ENCODE assay signal across 8 mouse cellular contexts in the genomic region with DNA sequence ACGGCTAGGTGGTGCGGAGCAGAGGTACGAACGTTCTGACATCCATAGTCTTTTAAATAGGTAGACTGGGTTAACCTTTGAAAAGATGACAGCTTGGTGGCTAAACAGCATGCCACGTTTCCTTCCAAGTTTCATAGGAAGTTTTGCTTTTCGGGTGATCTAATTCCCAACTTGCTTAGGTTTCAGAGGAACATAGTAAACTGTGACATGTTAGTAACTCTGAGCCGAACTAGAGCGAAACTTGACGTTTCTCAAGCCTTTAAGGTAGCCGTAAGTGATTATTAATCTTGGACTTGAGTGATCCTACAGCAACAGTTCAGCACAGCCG. TPM values are rescaled to one million over a fixed set of nuclear protein-coding genes. Genes with fewer than 3 reads are reported as not detected.
A peak's percentile ranks its signal among the peaks of the same experiment; 100 is the strongest.
DNase-seq lines count a peak whose midpoint lies in the region; ATAC-seq lines count a peak whose summit lies in the region.

No protein-coding gene starts in this region.

- no peaks in the 10 kb centered on the region; the same call in 1 of the 2 replicates for H3K36me3 ChIP-seq in kidney, embryonic 15.5 days
- peaks cover 18% of the 10 kb centered on the region for H3K36me3 ChIP-seq in hindbrain, embryonic 14.5 days (replicated peaks; ENCODE audit: control insufficient read depth, insufficient read depth)
- 0 out of 2 replicates have a peak, but pooled peaks cover 4% of the 10 kb centered on the region for H3K36me3 ChIP-seq in midbrain, embryonic 15.5 days (replicated peaks)

- H3K27ac ChIP-seq in kidney, embryonic 15.5 days = peak overlapping the region; percentile 97
- peak overlapping the region; percentile 92 for H3K27ac ChIP-seq in brown adipose tissue, adult 24 weeks (replicated peaks; ENCODE audit: low read depth, low read length)
- peak overlapping the region; percentile 86; the same call in 1 of the 2 replicates for H3K27ac ChIP-seq in hindbrain, embryonic 14.5 days
- peak overlapping the region; percentile 94 for H3K27ac ChIP-seq in midbrain, embryonic 15.5 days

- ATAC-seq in kidney, embryonic 15.5 days (replicated peaks; ENCODE audit: low FRiP score) = no peak
- no peak for ATAC-seq in hindbrain, embryonic 14.5 days (ENCODE audit: low FRiP score)
- no peak for ATAC-seq in midbrain, embryonic 15.5 days (replicated peaks)
- no peak for ATAC-seq in monocyte, adult 5-6 weeks (replicated peaks; ENCODE audit: insufficient number of reproducible peaks, low FRiP score, low TSS enrichment, poor library complexity, severe bottlenecking)

- H3K9me3 ChIP-seq in kidney, embryonic 15.5 days (replicated peaks) = no peaks in the 10 kb centered on the region
- H3K9me3 ChIP-seq in hindbrain, embryonic 14.5 days (ENCODE audit: control insufficient read depth, low read length) = no peaks in the 10 kb centered on the region
- no peaks in the 10 kb centered on the region for H3K9me3 ChIP-seq in midbrain, embryonic 15.5 days

- no peaks in the 10 kb centered on the region for H3K27me3 ChIP-seq in kidney, embryonic 15.5 days
- no peaks in the 10 kb centered on the region for H3K27me3 ChIP-seq in hindbrain, embryonic 14.5 days (ENCODE audit: control insufficient read depth, insufficient read depth, low read length)
- no peaks in the 10 kb centered on the region for H3K27me3 ChIP-seq in midbrain, embryonic 15.5 days (replicated peaks)

- H3K4me1 ChIP-seq in kidney, embryonic 15.5 days = peaks cover 14% of the 10 kb centered on the region
- H3K4me1 ChIP-seq in brown adipose tissue, adult 24 weeks (ENCODE audit: control insufficient read depth, insufficient read depth, insufficient read length, low read length) = peaks cover 6% of the 10 kb centered on the region; the same call in 1 of the 2 replicates
- peaks cover 25% of the 10 kb centered on the region for H3K4me1 ChIP-seq in hindbrain, embryonic 14.5 days (replicated peaks; ENCODE audit: control insufficient read depth, insufficient read depth, low read length)
- H3K4me1 ChIP-seq in midbrain, embryonic 15.5 days = peaks cover 33% of the 10 kb centered on the region

- H3K4me2 ChIP-seq in kidney, embryonic 15.5 days = peak overlapping the region; percentile 80
- H3K4me2 ChIP-seq in hindbrain, embryonic 14.5 days (replicated peaks) = peak overlapping the region; percentile 57
- peak overlapping the region; percentile 64 for H3K4me2 ChIP-seq in midbrain, embryonic 15.5 days

- peak overlapping the region; percentile 77 for H3K9ac ChIP-seq in kidney, embryonic 15.5 days
- peak overlapping the region; percentile 97 for H3K9ac ChIP-seq in hindbrain, embryonic 14.5 days
- H3K9ac ChIP-seq in midbrain, embryonic 15.5 days = peak overlapping the region; percentile 95

- 2% methylated on average over 11 of the region's 11 CpGs for WGBS in kidney, embryonic 15.5 days
- 5% methylated on average over 11 of the region's 11 CpGs for WGBS in hindbrain, embryonic 14.5 days
- 7% methylated on average over 11 of the region's 11 CpGs for WGBS in midbrain, embryonic 15.5 days

- H3K4me3 ChIP-seq in kidney, embryonic 15.5 days (replicated peaks) = peak overlapping the region; percentile 90
- H3K4me3 ChIP-seq in brown adipose tissue, adult 24 weeks (ENCODE audit: insufficient read depth, low read depth, low read length) = peak overlapping the region; percentile 74
- H3K4me3 ChIP-seq in hindbrain, embryonic 14.5 days (replicated peaks; ENCODE audit: low read length) = peak overlapping the region; percentile 89
- peak overlapping the region; percentile 98 for H3K4me3 ChIP-seq in midbrain, embryonic 15.5 days

- DNase-seq in kidney, adult 18-20 months = no peak
- no peak for DNase-seq in hindbrain, embryonic 14.5 days (ENCODE audit: low spot score)
- no peak for DNase-seq in adrenal gland, postnatal 36 days
- no peak for DNase-seq in cerebellum, adult 18-20 months

RNA-seq across cellular contexts. Expression of gene Atg3, which starts 0.8 kb away (rescaled TPM):
- 32.8 and 33.9 TPM in 2 replicates for polyA plus RNA-seq in kidney, embryonic 15.5 days (2015; fragmentation: Nextera tagmentation; extraction: Ambion mirVana)
- polyA plus RNA-seq in brown adipose tissue, adult 24 weeks (2012; ENCODE audit: insufficient read depth, insufficient read length, missing spikeins) = 60.2 and 67.4 TPM in 2 replicates
- polyA plus RNA-seq in hindbrain, embryonic 14.5 days (2014; fragmentation: Nextera tagmentation; extraction: Ambion mirVana) = 48.6 and 54.2 TPM in 2 replicates
- 53.8 and 56.7 TPM in 2 replicates for polyA plus RNA-seq in midbrain, embryonic 15.5 days (2015; fragmentation: Nextera tagmentation; extraction: Ambion mirVana)
- total RNA-seq in adrenal gland, postnatal 36 days (2021) = 10 to 100 TPM; 53.2 to 62.6 TPM
- total RNA-seq in monocyte, adult 5-6 weeks (2017) = 84.0 to 119 TPM (median 104 TPM) in 3 replicates

RNA-seq across cellular contexts. Expression of gene Slc35a5, which starts 0.8 kb away (rescaled TPM):
- polyA plus RNA-seq in kidney, embryonic 15.5 days (2015; fragmentation: Nextera tagmentation; extraction: Ambion mirVana) = 19.9 and 21.3 TPM in 2 replicates
- 13.5 and 18.6 TPM in 2 replicates for polyA plus RNA-seq in brown adipose tissue, adult 24 weeks (2012; ENCODE audit: insufficient read depth, insufficient read length, missing spikeins)
- 36.5 and 38.6 TPM in 2 replicates for polyA plus RNA-seq in hindbrain, embryonic 14.5 days (2014; fragmentation: Nextera tagmentation; extraction: Ambion mirVana)
- 34.6 and 37.8 TPM in 2 replicates for polyA plus RNA-seq in midbrain, embryonic 15.5 days (2015; fragmentation: Nextera tagmentation; extraction: Ambion mirVana)
- 10 to 100 TPM; 29.6 to 39.0 TPM for total RNA-seq in adrenal gland, postnatal 36 days (2021)
- total RNA-seq in monocyte, adult 5-6 weeks (2017) = 15.5 to 28.5 TPM (median 27.8 TPM) in 3 replicates
